10 mouse cellular contexts compared by ENCODE assay signal in genomic region chr9:79045314-79045713, GRCm38 (mm10).
A peak's percentile ranks its signal among the peaks of the same experiment; 100 is the strongest.
DNase-seq lines count a peak whose midpoint lies in the region; ATAC-seq and TF ChIP-seq lines count a peak whose summit lies in the region.
"Had no signal": no experiment of that assay in that cellular context is flagged by ENCODE, and none has a peak within 500 bp of the region (broad histone marks: within the 10 kb centered on the region; RNA-seq: fewer than 3 reads in every experiment).

No protein-coding gene starts in this region.

- in situ Hi-C loops in Patski (cut with MboI; ENCODE audit: low pct_unique_long_range_greater_than_20kb) = loop anchor here (10.0 kb wide), 1 partner anchor 679 kb away; no protein-coding TSS in a partner anchor

- H3K9me3 ChIP-seq in kidney, embryonic 14.5 days (ENCODE audit: control insufficient read depth, low read length) = no peaks in the 10 kb centered on the region
- H3K9me3 ChIP-seq: embryonic facial prominence, embryonic 12.5 days; limb, embryonic 12.5 days had no signal

- no peak for ATAC-seq in kidney, embryonic 14.5 days (ENCODE audit: low FRiP score, low TSS enrichment)
- ATAC-seq in Patski = no peak
- no peak for ATAC-seq in monocyte, adult 5-6 weeks (replicated peaks; ENCODE audit: insufficient number of reproducible peaks, low FRiP score, low TSS enrichment, poor library complexity, severe bottlenecking)

- H3K9ac ChIP-seq in kidney, embryonic 14.5 days (ENCODE audit: low read depth, low read length) = no peak overlapping the region
- H3K9ac ChIP-seq: embryonic facial prominence, embryonic 12.5 days; limb, embryonic 12.5 days had no signal

- 10% methylated on average over 2 of the region's 2 CpGs for WGBS in kidney, adult 2 months
- 3% methylated on average over 2 of the region's 2 CpGs for WGBS in kidney, embryonic 14.5 days

- no peak overlapping the region for H3K4me3 ChIP-seq in kidney, adult 2 months (ENCODE audit: insufficient read depth, low read depth, low read length)
- no peak overlapping the region for H3K4me3 ChIP-seq in kidney, embryonic 14.5 days (ENCODE audit: low read length)
- H3K4me3 ChIP-seq: embryonic facial prominence, embryonic 12.5 days; limb, embryonic 12.5 days had no signal

- H3K4me1 ChIP-seq in kidney, adult 2 months (ENCODE audit: control insufficient read depth, insufficient read depth, low read length) = no peaks in the 10 kb centered on the region
- H3K4me1 ChIP-seq in kidney, embryonic 14.5 days (ENCODE audit: control insufficient read depth, insufficient read depth, low read length) = no peaks in the 10 kb centered on the region
- H3K4me1 ChIP-seq: embryonic facial prominence, embryonic 12.5 days; limb, embryonic 12.5 days had no signal

- no peaks in the 10 kb centered on the region for H3K27me3 ChIP-seq in kidney, adult 2 months (replicated peaks; ENCODE audit: control insufficient read depth, insufficient read depth, low read length)
- no peaks in the 10 kb centered on the region for H3K27me3 ChIP-seq in kidney, embryonic 14.5 days (ENCODE audit: control insufficient read depth, insufficient read depth, low read length)
- no peaks in the 10 kb centered on the region for H3K27me3 ChIP-seq in Patski
- H3K27me3 ChIP-seq: embryonic facial prominence, embryonic 12.5 days; limb, embryonic 12.5 days had no signal

- peak; percentile 7 to 61 for DNase-seq in adrenal gland, adult (ENCODE audit: inconsistent age in 2 of 2, low spot score in 1 of 2)
- no peak for DNase-seq in adrenal gland, adult 8-10 months
- peak; percentile 38 for DNase-seq in kidney, adult 2 months
- DNase-seq in Patski (ENCODE audit: low read depth, low spot score) = no peak
- DNase-seq in kidney, postnatal 4 days = peak; percentile 51 to 52
- DNase-seq in layer of hippocampus, adult 8-10 months (ENCODE audit: low spot score in 2 of 2) = no peak

- CTCF ChIA-PET in Patski (lab: Charles Lee) = interaction anchor here (1.0 to 2.1 kb wide), 4 partner anchors 13 to 676 kb away, joined by 3 to 9 read pairs (median 7); no protein-coding TSS in a partner anchor

- POLR2A ChIA-PET in Patski (lab: Charles Lee) = interaction anchor here (0.6 kb wide), 1 partner anchor 1055 kb away, joined by 3 read pairs; no protein-coding TSS in a partner anchor

- no peaks in the 10 kb centered on the region for H3K36me3 ChIP-seq in kidney, adult 2 months (ENCODE audit: control insufficient read depth, insufficient read depth, low read length)
- no peaks in the 10 kb centered on the region for H3K36me3 ChIP-seq in kidney, embryonic 14.5 days (ENCODE audit: control insufficient read depth, insufficient read depth, low read length)
- H3K36me3 ChIP-seq: embryonic facial prominence, embryonic 12.5 days; limb, embryonic 12.5 days had no signal

- no peak overlapping the region for H3K27ac ChIP-seq in kidney, adult 2 months (ENCODE audit: insufficient read depth, low read depth, low read length)
- no peak overlapping the region for H3K27ac ChIP-seq in kidney, embryonic 14.5 days (ENCODE audit: low read depth, low read length)
- H3K27ac ChIP-seq: embryonic facial prominence, embryonic 12.5 days; limb, embryonic 12.5 days had no signal

- TF ChIP-seq POLR2A in kidney, adult 2 months (IDR thresholded peaks at IDR 0.05; ENCODE audit: low read depth, low read length) = no peak

- H3K4me2 ChIP-seq in kidney, embryonic 14.5 days (replicated peaks; ENCODE audit: low read depth, low read length) = no peak overlapping the region
- H3K4me2 ChIP-seq: embryonic facial prominence, embryonic 12.5 days; limb, embryonic 12.5 days had no signal

- TF ChIP-seq CTCF in kidney, adult 2 months (conservative IDR thresholded peaks at IDR 0.05; ENCODE audit: insufficient read depth, insufficient read length, low read depth, low read length) = no peak
- TF ChIP-seq CTCF in Patski (IDR thresholded peaks at IDR 0.05) = peak; percentile 44

Comparison
In these comparisons a context has a peak if more than half of its experiments do, and no peak if none do; other contexts are left out.
1. DNase-seq: peak in adrenal gland, adult (2 of 2), kidney, adult 2 months (single experiment) and kidney, postnatal 4 days (2 of 2); none in adrenal gland, adult 8-10 months (single experiment), Patski (single experiment) and layer of hippocampus, adult 8-10 months (0 of 2).